8 mouse cellular contexts compared by ENCODE assay signal in genomic region chr12:103643336-103643735, GRCm38 (mm10). TPM values are rescaled to one million over a fixed set of nuclear protein-coding genes. Genes with fewer than 3 reads are reported as not detected.
DNase-seq lines count a peak whose midpoint lies in the region; ATAC-seq and TF ChIP-seq lines count a peak whose summit lies in the region.
"Had no signal": no experiment of that assay in that cellular context is flagged by ENCODE, and none has a peak within 500 bp of the region (broad histone marks: within the 10 kb centered on the region; RNA-seq: fewer than 3 reads in every experiment).

No protein-coding gene starts in this region.

- TF ChIP-seq CTCF in brain, embryonic 14.5 days (IDR thresholded peaks at IDR 0.05; ENCODE audit: borderline replicate concordance, extremely low read depth, insufficient read depth, insufficient read length), result peak; percentile 91
- TF ChIP-seq CTCF in intestine, postnatal 0 days (IDR thresholded peaks at IDR 0.05; ENCODE audit: low read depth), result peak; percentile 96

- H3K4me1 ChIP-seq in forebrain, embryonic 14.5 days (ENCODE audit: control insufficient read depth, insufficient read depth, low read length), result no peaks in the 10 kb centered on the region
- no peaks in the 10 kb centered on the region for H3K4me1 ChIP-seq in intestine, postnatal 0 days (replicated peaks; ENCODE audit: control insufficient read depth, insufficient read depth, low read length)
- no peaks in the 10 kb centered on the region for H3K4me1 ChIP-seq in midbrain, embryonic 15.5 days
- H3K4me1 ChIP-seq: liver, embryonic 15.5 days had no signal

- H3K9ac ChIP-seq in forebrain, embryonic 14.5 days (ENCODE audit: low read length), result no peak overlapping the region
- H3K9ac ChIP-seq in intestine, postnatal 0 days (ENCODE audit: low read depth, low read length), result no peak overlapping the region
- no peak overlapping the region for H3K9ac ChIP-seq in midbrain, embryonic 15.5 days
- H3K9ac ChIP-seq: liver, embryonic 15.5 days had no signal

- no peak overlapping the region for H3K4me2 ChIP-seq in forebrain, embryonic 14.5 days (ENCODE audit: low read length)
- no peak overlapping the region for H3K4me2 ChIP-seq in intestine, postnatal 0 days (replicated peaks; ENCODE audit: low read depth)
- no peak overlapping the region for H3K4me2 ChIP-seq in midbrain, embryonic 15.5 days
- H3K4me2 ChIP-seq: liver, embryonic 15.5 days had no signal

- 0% methylated on average over 2 of the region's 2 CpGs for WGBS in forebrain, embryonic 14.5 days
- 0% methylated on average over 2 of the region's 2 CpGs for WGBS in intestine, postnatal 0 days
- 1% methylated on average over 2 of the region's 2 CpGs for WGBS in midbrain, embryonic 15.5 days

- peak; percentile 52 for ATAC-seq in forebrain, embryonic 14.5 days
- no peak for ATAC-seq in intestine, postnatal 0 days
- peak; percentile 70; the same call in 1 of the 2 replicates for ATAC-seq in midbrain, embryonic 15.5 days (replicated peaks)

- no peaks in the 10 kb centered on the region for H3K27me3 ChIP-seq in forebrain, embryonic 14.5 days (replicated peaks; ENCODE audit: control insufficient read depth, insufficient read depth, low read length)
- no peaks in the 10 kb centered on the region for H3K27me3 ChIP-seq in intestine, postnatal 0 days (replicated peaks; ENCODE audit: control insufficient read depth, insufficient read depth, low read length)
- H3K27me3 ChIP-seq in midbrain, embryonic 15.5 days (replicated peaks), result no peaks in the 10 kb centered on the region
- H3K27me3 ChIP-seq: liver, embryonic 15.5 days had no signal

- no peak for TF ChIP-seq POLR2A in brain, embryonic 14.5 days (IDR thresholded peaks at IDR 0.05; ENCODE audit: borderline replicate concordance, extremely low read depth, insufficient read depth, insufficient read length, poor library complexity, severe bottlenecking)

- DNase-seq in Muller cell, postnatal 12 days (ENCODE audit: inconsistent ontology term), result peak; percentile 54
- DNase-seq in brain, embryonic 14.5 days (ENCODE audit: low read depth), result peak; percentile 74
- peak; percentile 85 for DNase-seq in forebrain, embryonic 14.5 days (ENCODE audit: low spot score)
- peak; percentile 86 to 91 for DNase-seq in left cerebral cortex, postnatal 14 days (ENCODE audit: low spot score in 2 of 2)
- peak; percentile 14 to 51 for DNase-seq in spleen, postnatal 14 days (ENCODE audit: low spot score in 2 of 2)

- no peaks in the 10 kb centered on the region for H3K36me3 ChIP-seq in forebrain, embryonic 14.5 days (ENCODE audit: control insufficient read depth, insufficient read depth, low read length)
- no peaks in the 10 kb centered on the region for H3K36me3 ChIP-seq in intestine, postnatal 0 days (ENCODE audit: control insufficient read depth, insufficient read depth)
- H3K36me3 ChIP-seq in midbrain, embryonic 15.5 days (replicated peaks), result no peaks in the 10 kb centered on the region

- no peak overlapping the region for H3K4me3 ChIP-seq in forebrain, embryonic 14.5 days (ENCODE audit: low read depth, low read length)
- H3K4me3 ChIP-seq in intestine, postnatal 0 days (ENCODE audit: low read depth, low read length), result no peak overlapping the region
- H3K4me3 ChIP-seq in midbrain, embryonic 15.5 days, result no peak overlapping the region
- H3K4me3 ChIP-seq: liver, embryonic 15.5 days had no signal

- H3K9me3 ChIP-seq in forebrain, embryonic 14.5 days (replicated peaks; ENCODE audit: control insufficient read depth, low read length), result no peaks in the 10 kb centered on the region
- no peaks in the 10 kb centered on the region for H3K9me3 ChIP-seq in intestine, postnatal 0 days (ENCODE audit: control insufficient read depth)
- no peaks in the 10 kb centered on the region for H3K9me3 ChIP-seq in midbrain, embryonic 15.5 days
- H3K9me3 ChIP-seq: liver, embryonic 15.5 days had no signal

- no peak overlapping the region for H3K27ac ChIP-seq in forebrain, embryonic 14.5 days (ENCODE audit: low read depth, low read length)
- H3K27ac ChIP-seq in intestine, postnatal 0 days (ENCODE audit: low read depth, low read length), result no peak overlapping the region
- H3K27ac ChIP-seq in midbrain, embryonic 15.5 days, result no peak overlapping the region
- H3K27ac ChIP-seq: liver, embryonic 15.5 days had no signal

- intact Hi-C loops in left cerebral cortex, postnatal 14 days (cut with DNase I), result loop anchor here (2.0 kb wide), 2 partner anchors 145 to 217 kb away; no protein-coding TSS in a partner anchor

RNA-seq across cellular contexts. Expression of gene Serpina10, which starts 12.1 kb away (rescaled TPM):
- polyA plus RNA-seq in brain, embryonic 14.5 days (2012; rRNA removed), result not detected in 2 replicates
- polyA plus RNA-seq in forebrain, embryonic 14.5 days (2014; fragmentation: Nextera tagmentation; extraction: Ambion mirVana), result 0.11 TPM in 1 of 2 replicates, not detected in the other
- polyA plus RNA-seq in intestine, postnatal 0 days (2015; fragmentation: Nextera tagmentation; extraction: Ambion mirVana), result 0.10 and 0.21 TPM in 2 replicates
- total RNA-seq in left cerebral cortex, postnatal 14 days (2021), result not detected
- 0.04 and 0.09 TPM in 2 replicates for polyA plus RNA-seq in midbrain, embryonic 15.5 days (2015; fragmentation: Nextera tagmentation; extraction: Ambion mirVana)

RNA-seq across cellular contexts. Expression of gene Serpina6, which starts 13.7 kb away (rescaled TPM):
- 0.26 TPM in 1 of 2 replicates, not detected in the other for polyA plus RNA-seq in brain, embryonic 14.5 days (2012; rRNA removed)
- polyA plus RNA-seq in forebrain, embryonic 14.5 days (2014; fragmentation: Nextera tagmentation; extraction: Ambion mirVana), result not detected in 2 replicates
- polyA plus RNA-seq in intestine, postnatal 0 days (2015; fragmentation: Nextera tagmentation; extraction: Ambion mirVana), result 0.21 TPM in 1 of 2 replicates, not detected in the other
- total RNA-seq in left cerebral cortex, postnatal 14 days (2021), result not detected
- polyA plus RNA-seq in midbrain, embryonic 15.5 days (2015; fragmentation: Nextera tagmentation; extraction: Ambion mirVana), result 1.2 TPM in 1 of 2 replicates, not detected in the other

RNA-seq across cellular contexts. Expression of gene Serpina16, which starts 32.6 kb away (rescaled TPM):
- polyA plus RNA-seq in brain, embryonic 14.5 days (2012; rRNA removed), result not detected in 2 replicates
- polyA plus RNA-seq in forebrain, embryonic 14.5 days (2014; fragmentation: Nextera tagmentation; extraction: Ambion mirVana), result not detected in 2 replicates
- polyA plus RNA-seq in intestine, postnatal 0 days (2015; fragmentation: Nextera tagmentation; extraction: Ambion mirVana), result not detected in 2 replicates
- total RNA-seq in left cerebral cortex, postnatal 14 days (2021), result not detected
- not detected in 2 replicates for polyA plus RNA-seq in midbrain, embryonic 15.5 days (2015; fragmentation: Nextera tagmentation; extraction: Ambion mirVana)

RNA-seq across cellular contexts. Expression of gene Serpina1f, which starts 52.0 kb away (rescaled TPM):
- polyA plus RNA-seq in brain, embryonic 14.5 days (2012; rRNA removed), result not detected in 2 replicates
- polyA plus RNA-seq in forebrain, embryonic 14.5 days (2014; fragmentation: Nextera tagmentation; extraction: Ambion mirVana), result not detected in 2 replicates
- 0.18 and 0.21 TPM in 2 replicates for polyA plus RNA-seq in intestine, postnatal 0 days (2015; fragmentation: Nextera tagmentation; extraction: Ambion mirVana)
- not detected for total RNA-seq in left cerebral cortex, postnatal 14 days (2021)
- polyA plus RNA-seq in midbrain, embryonic 15.5 days (2015; fragmentation: Nextera tagmentation; extraction: Ambion mirVana), result not detected in 2 replicates

Comparison
In these comparisons a context has a peak if more than half of its experiments do, and no peak if none do; other contexts are left out.
1. DNase-seq: peak in every context shown above with its lines; median percentile 88 in left cerebral cortex, postnatal 14 days; 85 in forebrain, embryonic 14.5 days; 74 in brain, embryonic 14.5 days; 54 in Muller cell, postnatal 12 days; 32 in spleen, postnatal 14 days.